Mouse (Mus musculus) E14TG2a.4 (cell line): ENCODE results near the gene Olfr1256.

Experiments
- H3K27me3 ChIP-seq: 2 replicates; pipeline ENCODE4 v1.6.1; 2014; ENCODE audit warnings: low read length, control low read depth; ENCODE audit not compliant: insufficient read depth
- H3K36me3 ChIP-seq: 2 replicates; pipeline ENCODE4 v1.6.1; 2014; ENCODE audit warnings: low read length, control low read depth; ENCODE audit not compliant: insufficient read depth
- H3K4me1 ChIP-seq: replicated peaks from 2 replicates; pipeline ENCODE4 v1.6.1; 2014; ENCODE audit warnings: low read depth, low read length, control low read depth
- H3K4me3 ChIP-seq: replicated peaks from 2 replicates; pipeline ENCODE4 v1.5.1; 2014; ENCODE audit warnings: mild to moderate bottlenecking, low read length
- H3K9me3 ChIP-seq: 2 replicates; pipeline ENCODE4 v1.6.1; 2014; ENCODE audit warnings: low read length, control low read depth
- CTCF ChIP-seq: conservative IDR thresholded peaks from 2 replicates; pipeline ENCODE4 v1.5.1; 2014; ENCODE audit warnings: low read length
- NANOG ChIP-seq: IDR thresholded peaks from 2 replicates; pipeline ENCODE4 v1.6.1; 2014; ENCODE audit warnings: borderline replicate concordance, low read length, mixed read lengths
- POU5F1 ChIP-seq: IDR thresholded peaks from 2 replicates; pipeline ENCODE4 v1.6.1; 2014; ENCODE audit warnings: low read length, borderline replicate concordance

Olfr1256 gene

DNA sequence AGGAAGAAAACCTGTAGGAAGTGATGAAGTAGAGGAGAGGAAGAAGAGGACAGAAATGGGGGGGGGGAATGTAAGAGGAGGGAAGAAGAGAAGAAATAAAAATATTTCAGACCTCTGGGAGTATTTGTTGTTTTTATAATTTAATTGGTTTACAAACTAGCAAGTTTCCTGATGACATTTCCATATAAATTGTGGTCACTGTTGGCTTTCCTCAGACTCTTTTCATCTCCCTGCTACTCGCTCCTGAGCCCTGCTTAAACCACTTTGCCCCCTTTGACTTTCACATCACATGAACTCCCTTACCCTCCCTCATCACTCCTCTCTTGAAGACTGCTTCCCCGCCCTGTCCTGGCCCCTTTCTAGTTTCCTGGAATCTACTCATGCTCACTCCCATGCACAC lies at the start of gene Olfr1256:
Olfr1256 (minus strand) TSS at position 101 of the 400 bp plus-strand sequence.
- Histone ChIP-seq H3K9me3 (no peaks in the 10 kb centered on the region), H3K27me3 (no peaks in the 10 kb centered on the region), H3K4me3 (no peak within 1 kb of the TSS), H3K4me1 (no peaks in the 10 kb centered on the region), H3K36me3 (no peaks in the 10 kb centered on the region)
- TF ChIP-seq CTCF (no peak), POU5F1 (no peak)

DNA sequence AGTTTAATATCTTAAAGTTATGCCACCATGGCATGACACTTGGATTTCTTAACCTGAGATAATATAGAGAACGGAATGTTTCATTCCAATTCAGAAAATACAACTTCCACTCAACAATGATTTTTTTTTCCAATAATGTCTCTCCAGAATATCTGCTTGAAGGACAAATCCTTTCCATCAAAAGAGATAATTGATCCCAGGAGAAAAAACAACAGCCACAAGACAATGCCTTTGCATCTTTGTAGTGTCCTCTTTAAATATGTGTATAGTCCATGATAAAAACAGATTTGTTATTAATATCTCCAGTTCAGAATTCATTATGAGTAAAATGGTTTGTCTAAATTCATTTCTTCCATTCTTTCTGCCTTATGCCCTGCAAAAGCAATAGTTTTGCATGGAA lies 36.8 kb upstream of the Olfr1256 start, which contains the start of gene Olfr1257:
Olfr1257 (plus strand) TSS at position 301 of the 400 bp plus-strand sequence.
- peaks cover 13% of the 10 kb centered on the region for H3K9me3 ChIP-seq
- H3K36me3 ChIP-seq: no peaks in the 10 kb centered on the region
- H3K27me3 ChIP-seq: no peaks in the 10 kb centered on the region
- no peak within 1 kb of the TSS for H3K4me3 ChIP-seq
- TF ChIP-seq POU5F1: no peak
- TF ChIP-seq NANOG: no peak
- TF ChIP-seq CTCF: no peak
- H3K4me1 ChIP-seq: no peaks in the 10 kb centered on the region

DNA sequence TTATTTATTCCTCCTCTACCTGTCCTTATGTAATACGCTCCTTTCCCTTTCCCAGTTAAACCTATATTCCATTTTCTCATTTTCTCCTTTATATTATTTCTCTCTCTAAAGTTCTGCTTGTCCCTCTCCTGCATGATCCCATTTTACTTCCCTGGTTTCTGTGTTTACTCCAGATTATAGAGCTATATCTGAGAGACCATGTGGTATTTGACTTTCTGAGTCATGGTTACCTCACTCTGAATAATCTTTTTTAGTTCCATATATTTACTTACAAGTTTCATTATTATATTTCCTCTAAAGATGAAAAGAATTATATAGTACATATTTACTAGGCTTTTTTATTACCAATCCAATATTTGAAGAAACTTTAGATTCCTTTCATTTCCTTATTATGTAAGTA lies 7.9 kb upstream of the Olfr1256 start:
- H3K4me1 ChIP-seq: no peaks in the 10 kb centered on the region
- H3K9me3 ChIP-seq: no peaks in the 10 kb centered on the region
- no peak overlapping the region for H3K4me3 ChIP-seq
- TF ChIP-seq NANOG: no peak
- TF ChIP-seq POU5F1: no peak
- TF ChIP-seq CTCF: no peak
- H3K27me3 ChIP-seq: no peaks in the 10 kb centered on the region
- H3K36me3 ChIP-seq: no peaks in the 10 kb centered on the region

DNA sequence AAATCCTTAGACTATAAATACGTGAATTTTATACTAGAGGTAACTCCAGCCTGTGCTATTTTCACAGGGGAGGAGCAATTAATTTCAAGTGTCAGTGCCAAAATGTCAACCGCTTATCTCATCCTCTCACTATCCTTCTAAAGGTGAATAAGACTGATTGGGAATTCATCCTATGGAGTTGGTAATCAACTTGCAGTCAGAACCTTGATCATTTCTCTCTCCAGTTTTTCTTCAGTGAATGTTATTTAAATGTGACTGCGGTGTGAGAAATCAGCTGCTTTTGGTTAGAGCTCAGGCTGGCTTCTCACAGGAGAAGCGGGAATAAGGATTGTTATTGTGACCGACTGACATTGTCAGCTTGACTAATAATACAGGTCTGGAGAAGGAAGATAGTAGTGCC lies 6.8 kb upstream of the Olfr1256 start, which contains the start of gene Olfr48:
Olfr48 (minus strand) TSS at position 101 of the 400 bp plus-strand sequence.
- Histone ChIP-seq H3K4me3 (no peak within 1 kb of the TSS), H3K4me1 (no peaks in the 10 kb centered on the region)
- TF ChIP-seq NANOG: no peak
- TF ChIP-seq POU5F1: no peak
- no peak for TF ChIP-seq CTCF

DNA sequence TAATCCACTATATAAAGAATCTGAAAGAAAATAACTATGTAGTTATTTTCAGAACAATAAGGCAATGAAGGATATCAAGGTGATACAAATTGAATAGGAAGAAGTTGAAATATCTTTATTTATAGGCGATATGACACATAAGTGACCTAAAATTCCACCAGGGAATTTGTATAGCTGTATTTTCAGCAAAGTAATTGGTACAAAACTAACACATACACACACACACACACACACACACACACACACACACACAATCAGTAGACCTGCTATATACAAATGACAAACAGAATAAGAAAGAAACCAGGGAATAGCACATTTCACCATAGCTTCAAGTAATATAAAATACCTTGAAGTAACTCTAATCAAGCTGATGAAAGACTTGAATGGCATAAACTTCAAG lies 21.1 kb downstream of the Olfr1256 start:
- Histone ChIP-seq H3K4me1 (no peaks in the 10 kb centered on the region), H3K27me3 (no peaks in the 10 kb centered on the region), H3K36me3 (no peaks in the 10 kb centered on the region), H3K9me3 (peaks cover 15% of the 10 kb centered on the region), H3K4me3 (no peak overlapping the region)
- TF ChIP-seq NANOG (no peak), CTCF (no peak), POU5F1 (no peak)

More for the DNA sequence above, 6.8 kb upstream of the Olfr1256 start, which contains the start of gene Olfr48:
- H3K9me3 ChIP-seq: no peaks in the 10 kb centered on the region
- H3K36me3 ChIP-seq: no peaks in the 10 kb centered on the region
- H3K27me3 ChIP-seq: no peaks in the 10 kb centered on the region

DNA sequence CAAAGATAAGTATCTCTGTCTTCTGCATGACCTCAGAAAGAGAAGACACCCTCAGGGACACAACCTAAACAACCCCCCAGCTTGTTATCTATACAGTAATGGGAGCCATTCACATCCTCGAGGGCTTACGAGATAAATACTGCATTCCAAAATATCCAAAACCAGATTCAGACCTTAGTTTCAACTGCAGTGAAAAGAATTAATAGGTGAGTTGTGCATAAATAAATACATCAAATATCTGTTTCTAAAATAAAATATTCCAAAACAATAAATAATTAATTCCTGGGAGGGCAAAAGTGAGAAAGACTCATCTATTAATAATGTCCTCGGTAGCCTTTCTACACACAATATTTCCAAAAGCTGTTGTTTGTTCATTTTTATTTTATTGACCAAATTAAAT lies 29.6 kb downstream of the Olfr1256 start, which contains the start of gene Olfr1255:
Olfr1255 (plus strand) TSS at position 301 of the 400 bp plus-strand sequence.
- no peak within 1 kb of the TSS for H3K4me3 ChIP-seq
- H3K36me3 ChIP-seq: no peaks in the 10 kb centered on the region
- no peaks in the 10 kb centered on the region for H3K4me1 ChIP-seq
- TF ChIP-seq NANOG (no peak), CTCF (no peak), POU5F1 (no peak)
- no peaks in the 10 kb centered on the region for H3K9me3 ChIP-seq
- H3K27me3 ChIP-seq: no peaks in the 10 kb centered on the region

DNA sequence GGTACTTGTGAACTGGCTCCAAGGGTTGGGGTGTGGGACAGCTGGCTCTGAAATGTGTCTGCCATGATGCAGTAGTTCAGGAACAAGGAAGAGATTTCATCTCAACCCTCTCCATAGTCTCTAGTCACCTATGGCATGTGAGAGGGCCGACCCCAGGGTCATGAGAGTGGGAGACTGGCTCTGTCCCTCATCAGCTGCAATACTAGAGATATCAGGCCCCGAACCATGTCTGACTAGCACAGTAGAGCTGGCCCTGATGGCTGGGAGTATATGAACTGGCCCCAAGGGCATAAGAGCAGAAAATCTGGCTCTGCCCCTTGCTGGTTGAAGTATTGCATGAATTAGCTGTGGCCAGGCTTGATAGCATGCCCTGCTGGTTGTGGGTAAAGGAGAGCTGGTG lies 30.6 kb downstream of the Olfr1256 start:
- Histone ChIP-seq H3K4me1 (no peaks in the 10 kb centered on the region), H3K4me3 (no peak overlapping the region), H3K27me3 (no peaks in the 10 kb centered on the region), H3K9me3 (no peaks in the 10 kb centered on the region), H3K36me3 (no peaks in the 10 kb centered on the region)
- TF ChIP-seq CTCF (no peak), NANOG (no peak), POU5F1 (no peak)

DNA sequence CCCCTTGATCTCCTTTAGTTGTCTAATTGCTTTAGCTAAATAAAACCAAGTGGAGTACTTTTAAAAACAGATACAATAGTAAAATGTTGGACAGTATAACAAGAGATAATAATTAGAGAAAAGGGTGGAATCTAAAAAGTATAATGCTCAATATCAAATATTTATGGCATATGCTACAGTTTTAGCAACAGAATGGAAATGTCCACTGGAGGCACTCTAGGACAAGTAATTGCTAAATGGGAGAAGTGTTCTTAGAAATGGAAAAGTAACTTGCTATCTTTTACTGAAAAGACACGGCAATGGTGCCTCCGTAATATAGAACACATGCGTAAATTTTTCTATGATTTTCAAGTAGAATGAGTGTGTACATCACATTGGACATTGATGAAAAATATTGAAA lies 41.8 kb downstream of the Olfr1256 start:
- Histone ChIP-seq H3K27me3 (no peaks in the 10 kb centered on the region), H3K36me3 (no peaks in the 10 kb centered on the region), H3K9me3 (no peaks in the 10 kb centered on the region), H3K4me1 (no peaks in the 10 kb centered on the region), H3K4me3 (no peak overlapping the region)
- TF ChIP-seq CTCF (no peak), POU5F1 (no peak)

DNA sequence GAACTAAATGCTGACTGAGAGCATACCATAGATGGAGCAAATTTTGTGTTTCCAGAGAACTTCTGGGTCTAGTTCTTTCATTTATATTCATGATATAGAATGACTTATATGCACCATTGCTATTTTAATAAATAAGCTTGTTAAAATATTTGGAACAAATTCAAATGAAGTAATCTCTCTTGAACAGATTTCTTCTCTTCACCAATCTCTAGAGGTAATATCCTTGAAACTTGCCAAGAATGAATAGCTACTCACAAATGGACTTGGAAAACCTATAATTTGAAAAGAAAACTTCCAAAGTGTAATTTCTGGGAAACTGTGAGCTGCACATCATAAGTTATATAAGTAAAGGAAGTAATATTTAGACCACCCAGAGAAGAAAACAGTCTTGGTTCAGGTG lies 47.8 kb downstream of the Olfr1256 start, which contains the start of gene Olfr1254:
Olfr1254 (minus strand) TSS at position 101 of the 400 bp plus-strand sequence.
- no peaks in the 10 kb centered on the region for H3K36me3 ChIP-seq
- no peaks in the 10 kb centered on the region for H3K4me1 ChIP-seq
- TF ChIP-seq POU5F1 (no peak), NANOG (no peak), CTCF (no peak)
- no peaks in the 10 kb centered on the region for H3K27me3 ChIP-seq
- H3K4me3 ChIP-seq: no peak within 1 kb of the TSS
- no peaks in the 10 kb centered on the region for H3K9me3 ChIP-seq
